Mouse (Mus musculus): Measurements from ENCODE around the gene Aicda.

- TF ChIP-seq CTCF (IDR thresholded peaks at IDR 0.05; ENCODE audit: control insufficient read depth, insufficient read depth, low read length) = no peak
- TF ChIP-seq POLR2A (IDR thresholded peaks at IDR 0.05; ENCODE audit: borderline replicate concordance, control insufficient read depth, low read depth, low read length) = no peak
These were observed 31.0 kb upstream of the Aicda start for GRCm38 (mm10) chr6:122522595-122522994.
